Mouse (Mus musculus) midbrain, embryonic 11.5 days (tissue): ENCODE results near the gene Dtd1. TPM values are rescaled to one million over a fixed set of nuclear protein-coding genes. Genes with fewer than 3 reads are reported as not detected.

Source experiments
- ATAC-seq: fragments of 200-750 bp; cut with Nextera tagmentation; 2 replicates; pipeline ENCODE4 v1.8.0; 2017; ENCODE audit warnings: moderate TSS enrichment, moderate library complexity; ENCODE audit not compliant: low FRiP score
- DNase-seq: peaks from one replicate; pipeline ENCODE4 v3.0.0; 2015; ENCODE audit warnings: low spot score; ENCODE audit errors: missing footprints
- H3K27ac ChIP-seq: fragments of 300-500 bp; sonication (generic); 2 replicates; pipeline ENCODE4 v1.5.1; 2014; ENCODE audit warnings: low read depth, low read length
- H3K27me3 ChIP-seq: fragments of 300-500 bp; sonication (generic); 2 replicates; pipeline ENCODE4 v1.6.1; 2014; ENCODE audit warnings: mild to moderate bottlenecking, low read length, moderate library complexity, mixed read lengths; ENCODE audit not compliant: control insufficient read depth, insufficient read depth
- H3K36me3 ChIP-seq: fragments of 300-500 bp; sonication (generic); 2 replicates; pipeline ENCODE4 v1.6.1; 2014; ENCODE audit warnings: mild to moderate bottlenecking, low read length, moderate library complexity, mixed read lengths; ENCODE audit not compliant: control insufficient read depth, insufficient read depth
- H3K4me1 ChIP-seq: fragments of 300-500 bp; sonication (generic); 2 replicates; pipeline ENCODE4 v1.6.1; 2014; ENCODE audit warnings: low read length; ENCODE audit not compliant: control insufficient read depth, insufficient read depth
- H3K4me2 ChIP-seq: fragments of 300-500 bp; sonication (generic); 2 replicates; pipeline ENCODE4 v1.6.1; 2014; ENCODE audit warnings: mild to moderate bottlenecking, moderate library complexity
- H3K4me3 ChIP-seq: fragments of 300-500 bp; sonication (generic); 2 replicates; pipeline ENCODE4 v1.5.1; 2014; ENCODE audit warnings: low read depth, low read length
- H3K9ac ChIP-seq: fragments of 300-500 bp; sonication (generic); 2 replicates; pipeline ENCODE4 v1.6.1; 2014; ENCODE audit warnings: low read length
- H3K9me3 ChIP-seq: fragments of 300-500 bp; sonication (generic); 2 replicates; pipeline ENCODE4 v1.6.1; 2016; ENCODE audit warnings: low read length; ENCODE audit not compliant: control insufficient read depth
- WGBS: fragments of 180-500 bp; shearing (Covaris S2); extraction: QIAGEN DNeasy Blood & Tissue Kit; methylation state at CpG from one replicate; pipeline ENCODE4 v1.1.7; 2014; 5-methylcytosine and 5-hydroxymethylcytosine counted together
- polyA plus RNA-seq: library from polyadenylated mRNA; unstranded; fragments of >200 nt; fragmentation: Nextera tagmentation; extraction: Ambion mirVana; gene quantifications from 2 replicates; pipeline ENCODE4 v1.2.1, GENCODE M21; 2014

The Dtd1 gene
- polyA plus RNA-seq, 1 experiment from 2014 or later: 36.4 TPM

GRCm38 (mm10) chr2:144692777-144693176 lies 93.1 kb downstream of the Dtd1 start:
- Histone ChIP-seq H3K4me2 (no peak overlapping the region), H3K36me3 (no peaks in the 10 kb centered on the region), H3K9ac (no peak overlapping the region), H3K9me3 (no peaks in the 10 kb centered on the region), H3K4me3 (no peak overlapping the region), H3K27ac (no peak overlapping the region), H3K27me3 (no peaks in the 10 kb centered on the region), H3K4me1 (no peaks in the 10 kb centered on the region)
- DNase-seq (no peak), ATAC-seq (peak; percentile 11; the same call in 1 of the 2 replicates)
- 88% methylated on average over 2 of the region's 2 CpGs for WGBS

GRCm38 (mm10) chr2:144694923-144695322 lies 95.2 kb downstream of the Dtd1 start:
- no peak overlapping the region for H3K9ac ChIP-seq
- no peaks in the 10 kb centered on the region for H3K36me3 ChIP-seq
- DNase-seq: no peak
- no peak overlapping the region for H3K27ac ChIP-seq
- no peak overlapping the region for H3K4me3 ChIP-seq
- no peaks in the 10 kb centered on the region for H3K4me1 ChIP-seq
- ATAC-seq: no peak
- no peaks in the 10 kb centered on the region for H3K27me3 ChIP-seq
- no peak overlapping the region for H3K4me2 ChIP-seq
- H3K9me3 ChIP-seq: no peaks in the 10 kb centered on the region
- 87% methylated on average over 2 of the region's 2 CpGs for WGBS

- WGBS: 95% methylated on average over 12 of the region's 12 CpGs
- Histone ChIP-seq H3K27ac (no peak overlapping the region), H3K4me3 (no peak overlapping the region), H3K36me3 (no peaks in the 10 kb centered on the region), H3K4me1 (no peaks in the 10 kb centered on the region), H3K9ac (no peak overlapping the region), H3K27me3 (no peaks in the 10 kb centered on the region), H3K4me2 (no peak overlapping the region), H3K9me3 (no peaks in the 10 kb centered on the region)
- DNase-seq (no peak), ATAC-seq (no peak)
Observed at GRCm38 (mm10) chr2:144698046-144698445, 98.3 kb downstream of the Dtd1 start.

GRCm38 (mm10) chr2:144700608-144701007 lies 100.9 kb downstream of the Dtd1 start:
- no peak for ATAC-seq
- Histone ChIP-seq H3K27ac (no peak overlapping the region), H3K27me3 (no peaks in the 10 kb centered on the region), H3K4me1 (no peaks in the 10 kb centered on the region), H3K4me3 (no peak overlapping the region), H3K9ac (no peak overlapping the region), H3K4me2 (no peak overlapping the region), H3K9me3 (no peaks in the 10 kb centered on the region), H3K36me3 (no peaks in the 10 kb centered on the region)
- no peak for DNase-seq
- 84% methylated on average over 11 of the region's 11 CpGs for WGBS

- ATAC-seq (peak; percentile 31; the same call in 1 of the 2 replicates), DNase-seq (no peak)
- no peak overlapping the region for H3K4me2 ChIP-seq
- no peak overlapping the region for H3K27ac ChIP-seq
- no peaks in the 10 kb centered on the region for H3K9me3 ChIP-seq
- H3K9ac ChIP-seq: no peak overlapping the region
- H3K4me3 ChIP-seq: no peak overlapping the region
- H3K4me1 ChIP-seq: no peaks in the 10 kb centered on the region
- H3K27me3 ChIP-seq: no peaks in the 10 kb centered on the region
- H3K36me3 ChIP-seq: no peaks in the 10 kb centered on the region
- WGBS: 91% methylated on average over 3 of the region's 3 CpGs
Observed at GRCm38 (mm10) chr2:144701415-144702149, 101.9 kb downstream of the Dtd1 start.

- Histone ChIP-seq H3K9me3 (no peaks in the 10 kb centered on the region), H3K4me2 (no peak overlapping the region), H3K4me3 (no peak overlapping the region), H3K36me3 (no peaks in the 10 kb centered on the region), H3K27me3 (no peaks in the 10 kb centered on the region), H3K4me1 (peaks cover 4% of the 10 kb centered on the region; the same call in 1 of the 2 replicates), H3K27ac (no peak overlapping the region; the same call in 1 of the 2 replicates), H3K9ac (no peak overlapping the region)
- DNase-seq (peak; percentile 82), ATAC-seq (peak; percentile 73)
- WGBS: 69% methylated on average over 1 of the region's 1 CpGs
Observed at GRCm38 (mm10) chr2:144709285-144709684, 109.6 kb downstream of the Dtd1 start.

- H3K27ac ChIP-seq: no peak overlapping the region
- no peaks in the 10 kb centered on the region for H3K9me3 ChIP-seq
- no peaks in the 10 kb centered on the region for H3K36me3 ChIP-seq
- H3K4me2 ChIP-seq: no peak overlapping the region
- H3K27me3 ChIP-seq: no peaks in the 10 kb centered on the region
- no peak overlapping the region for H3K9ac ChIP-seq
- no peak overlapping the region for H3K4me3 ChIP-seq
- ATAC-seq (peak; percentile 57; the same call in 1 of the 2 replicates), DNase-seq (no peak)
- 75% methylated on average over 2 of the region's 2 CpGs for WGBS
- H3K4me1 ChIP-seq: peaks cover 4% of the 10 kb centered on the region; the same call in 1 of the 2 replicates
Observed at GRCm38 (mm10) chr2:144709704-144710103, 110.0 kb downstream of the Dtd1 start.

GRCm38 (mm10) chr2:144714596-144714995 lies 114.9 kb downstream of the Dtd1 start:
- no peak overlapping the region for H3K9ac ChIP-seq
- DNase-seq (no peak), ATAC-seq (no peak)
- no peaks in the 10 kb centered on the region for H3K36me3 ChIP-seq
- no peak overlapping the region for H3K27ac ChIP-seq
- H3K9me3 ChIP-seq: no peaks in the 10 kb centered on the region
- WGBS: 83% methylated on average over 2 of the region's 2 CpGs
- no peak overlapping the region for H3K4me2 ChIP-seq
- H3K27me3 ChIP-seq: no peaks in the 10 kb centered on the region
- H3K4me1 ChIP-seq: no peaks in the 10 kb centered on the region
- no peak overlapping the region for H3K4me3 ChIP-seq

GRCm38 (mm10) chr2:144715211-144715768 lies 115.6 kb downstream of the Dtd1 start:
- WGBS: 79% methylated on average over 2 of the region's 2 CpGs
- no peaks in the 10 kb centered on the region for H3K36me3 ChIP-seq
- no peak for DNase-seq
- H3K27ac ChIP-seq: no peak overlapping the region
- H3K4me2 ChIP-seq: no peak overlapping the region
- no peaks in the 10 kb centered on the region for H3K27me3 ChIP-seq
- H3K9me3 ChIP-seq: no peaks in the 10 kb centered on the region
- H3K4me3 ChIP-seq: no peak overlapping the region
- peaks cover under 1% of the 10 kb centered on the region; the same call in 1 of the 2 replicates for H3K4me1 ChIP-seq
- no peak for ATAC-seq
- no peak overlapping the region for H3K9ac ChIP-seq
